Mouse (Mus musculus): Measurements from ENCODE around the gene Gm20517.

GRCm38 (mm10) chr17:47564612-47565011 is 46.8 kb upstream of the Gm20517 start:
- TF ChIP-seq HCFC1 (IDR thresholded peaks at IDR 0.05; ENCODE audit: borderline replicate concordance, insufficient read depth, low read length) (no peak), CHD2 (IDR thresholded peaks at IDR 0.05; ENCODE audit: low read depth, low read length) (no peak), ZC3H11A (IDR thresholded peaks at IDR 0.05; ENCODE audit: borderline replicate concordance, low read depth, low read length) (no peak), ZNF384 (IDR thresholded peaks at IDR 0.05; ENCODE audit: low read depth, low read length) (no peak)
